ENCODE assay signal across 8 mouse cellular contexts in the genomic region with DNA sequence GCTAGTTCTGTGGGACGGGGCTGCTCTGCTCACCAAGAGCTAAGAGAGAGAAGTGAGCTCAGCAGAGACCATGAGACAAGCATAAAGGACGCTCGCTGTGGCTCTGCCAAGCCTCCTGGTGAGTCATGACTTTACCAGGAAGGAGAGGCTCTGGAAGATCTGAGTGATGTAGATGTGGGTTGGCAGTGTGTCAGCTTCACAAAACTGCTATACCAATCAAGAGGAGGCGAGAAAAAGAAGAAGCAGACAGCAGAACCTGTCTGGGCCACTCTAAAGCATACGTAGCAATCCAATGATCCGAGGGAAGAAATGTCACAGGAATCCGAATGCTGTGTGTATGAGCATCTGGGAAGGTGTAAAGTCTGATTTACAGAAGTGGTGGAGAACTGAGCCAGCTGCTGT. TPM values are rescaled to one million over a fixed set of nuclear protein-coding genes. Genes with fewer than 3 reads are reported as not detected.
DNase-seq lines count a peak whose midpoint lies in the region; ATAC-seq lines count a peak whose summit lies in the region.

No protein-coding gene starts in this region.

- H3K4me2 ChIP-seq in forebrain, embryonic 14.5 days (ENCODE audit: low read length): no peak overlapping the region
- H3K4me2 ChIP-seq in forebrain, embryonic 15.5 days (replicated peaks): no peak overlapping the region

- no peak for ATAC-seq in forebrain, embryonic 14.5 days
- ATAC-seq in forebrain, embryonic 15.5 days (replicated peaks): no peak
- peak; percentile 72 for ATAC-seq in granulocyte monocyte progenitor cell, adult 5-6 weeks (replicated peaks; ENCODE audit: poor library complexity, severe bottlenecking)

- no peaks in the 10 kb centered on the region for H3K36me3 ChIP-seq in forebrain, embryonic 14.5 days (ENCODE audit: control insufficient read depth, insufficient read depth, low read length)
- H3K36me3 ChIP-seq in forebrain, embryonic 15.5 days: no peaks in the 10 kb centered on the region

- H3K27ac ChIP-seq in forebrain, embryonic 14.5 days (ENCODE audit: low read depth, low read length): no peak overlapping the region
- H3K27ac ChIP-seq in forebrain, embryonic 15.5 days (replicated peaks): no peak overlapping the region

- intact Hi-C loops in left cerebral cortex, postnatal 36 days (cut with DNase I): no loop called here

- no peak overlapping the region for H3K9ac ChIP-seq in forebrain, embryonic 14.5 days (ENCODE audit: low read length)
- no peak overlapping the region for H3K9ac ChIP-seq in forebrain, embryonic 15.5 days (replicated peaks)

- WGBS in forebrain, embryonic 14.5 days: 57% methylated on average over 7 of the region's 7 CpGs
- WGBS in forebrain, embryonic 15.5 days: 50% methylated on average over 7 of the region's 7 CpGs

- H3K9me3 ChIP-seq in forebrain, embryonic 14.5 days (replicated peaks; ENCODE audit: control insufficient read depth, low read length): no peaks in the 10 kb centered on the region
- no peaks in the 10 kb centered on the region for H3K9me3 ChIP-seq in forebrain, embryonic 15.5 days

- H3K4me3 ChIP-seq in forebrain, embryonic 14.5 days (ENCODE audit: low read depth, low read length): no peak overlapping the region
- H3K4me3 ChIP-seq in forebrain, embryonic 15.5 days: no peak overlapping the region

- DNase-seq in forebrain, embryonic 14.5 days (ENCODE audit: low spot score): peak; percentile 30
- peak; percentile 95 for DNase-seq in NIH3T3 (ENCODE audit: low read depth)
- peak; percentile 68 to 70 for DNase-seq in left cerebral cortex, postnatal 36 days (ENCODE audit: low spot score in 2 of 2)
- DNase-seq in spleen, postnatal 36 days (ENCODE audit: low spot score in 2 of 2): no peak
- no peak for DNase-seq in testis, postnatal 14 days (ENCODE audit: low spot score)
- no peak for DNase-seq in thymus, adult 18-20 months

- no peaks in the 10 kb centered on the region for H3K27me3 ChIP-seq in forebrain, embryonic 14.5 days (replicated peaks; ENCODE audit: control insufficient read depth, insufficient read depth, low read length)
- no peaks in the 10 kb centered on the region for H3K27me3 ChIP-seq in forebrain, embryonic 15.5 days

- H3K4me1 ChIP-seq in forebrain, embryonic 14.5 days (ENCODE audit: control insufficient read depth, insufficient read depth, low read length): no peaks in the 10 kb centered on the region
- H3K4me1 ChIP-seq in forebrain, embryonic 15.5 days: no peaks in the 10 kb centered on the region

RNA-seq across cellular contexts. Expression of a gene that starts 19.2 kb away (rescaled TPM):
- polyA plus RNA-seq in forebrain, embryonic 14.5 days (2014; fragmentation: Nextera tagmentation; extraction: Ambion mirVana): not detected in 2 replicates
- polyA plus RNA-seq in forebrain, embryonic 15.5 days (2015; fragmentation: Nextera tagmentation; extraction: Ambion mirVana): not detected in 2 replicates
- not detected in 2 replicates for total RNA-seq in granulocyte monocyte progenitor cell, adult 5-6 weeks (2014; fragmentation: Nextera tagmentation)
- total RNA-seq in granulocyte monocyte progenitor cell, adult 5-6 weeks (2017): not detected in 2 replicates
- not detected for total RNA-seq in left cerebral cortex, postnatal 36 days (2021)

Comparison
In these comparisons a context has a peak if more than half of its experiments do, and no peak if none do; other contexts are left out.
1. DNase-seq: peak in forebrain, embryonic 14.5 days (single experiment), NIH3T3 (single experiment) and left cerebral cortex, postnatal 36 days (2 of 2); none in spleen, postnatal 36 days (0 of 2), testis, postnatal 14 days (single experiment) and thymus, adult 18-20 months (0 of 2).